Mouse (Mus musculus) layer of hippocampus, postnatal 25 days (tissue): ENCODE results near the gene Tmem8b. TPM values are rescaled to one million over a fixed set of nuclear protein-coding genes. Genes with fewer than 3 reads are reported as not detected.

Experiments
- DNase-seq, 2 experiments: peaks; one replicate each; pipeline ENCODE4 v3.0.0; 2022; ENCODE audit warnings: mixed read lengths in 2 of 2, low spot score in 1 of 2; ENCODE audit errors: extremely low spot score in 1 of 2
- total RNA-seq, 2 experiments: library from RNA; stranded (reverse); gene quantifications; 2 replicates each; pipeline ENCODE4 v1.2.3; 2021

Tmem8b gene
- total RNA-seq, 2 experiments from 2014 or later: 66.5 to 70.9 TPM

DNA sequence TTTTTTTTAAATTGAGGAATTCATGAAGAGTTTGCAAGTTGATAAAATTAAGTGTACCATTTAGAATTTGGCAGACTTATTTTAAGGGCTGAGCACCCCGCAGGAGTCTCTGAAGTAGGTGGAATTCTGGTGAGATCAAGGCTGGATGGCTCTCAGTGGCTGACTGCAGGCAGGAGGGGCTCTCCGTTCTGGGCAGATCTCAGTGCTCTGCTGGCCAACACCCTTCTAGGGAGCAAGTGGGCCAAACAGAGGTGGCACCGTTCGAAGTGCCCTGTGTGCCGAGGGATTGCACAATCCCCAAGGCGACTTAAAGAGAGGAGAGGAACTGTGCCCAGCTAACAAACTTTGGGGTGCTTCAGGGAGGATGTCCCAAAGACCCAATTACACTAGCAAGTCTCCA is 41.1 kb downstream of the Tmem8b start, which contains the start of gene Olfr71:
TSS of gene Olfr71 (minus strand) at position 387 of the 400 bp plus-strand sequence.
- no peak for DNase-seq

DNA sequence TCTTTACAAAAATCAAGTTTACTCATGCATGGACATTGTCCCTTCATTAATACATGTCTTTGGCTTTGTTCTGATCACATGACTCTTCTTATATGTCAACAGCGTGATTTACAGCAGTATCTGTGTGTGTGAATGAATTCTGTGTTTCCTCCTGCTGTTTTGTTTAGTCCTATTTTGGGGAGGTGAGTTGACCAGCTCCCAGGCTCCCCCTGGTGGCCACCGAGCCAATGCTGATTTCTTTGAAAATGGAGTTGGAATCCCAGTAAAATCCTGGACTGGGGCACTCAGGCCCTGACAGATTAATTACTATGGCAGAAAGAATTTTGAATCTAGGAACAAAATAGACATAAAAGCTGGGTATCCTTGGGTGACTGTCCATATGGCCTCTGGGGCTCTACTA is 43.0 kb downstream of the Tmem8b start:
- DNase-seq: peak; percentile 77 to 97

DNA sequence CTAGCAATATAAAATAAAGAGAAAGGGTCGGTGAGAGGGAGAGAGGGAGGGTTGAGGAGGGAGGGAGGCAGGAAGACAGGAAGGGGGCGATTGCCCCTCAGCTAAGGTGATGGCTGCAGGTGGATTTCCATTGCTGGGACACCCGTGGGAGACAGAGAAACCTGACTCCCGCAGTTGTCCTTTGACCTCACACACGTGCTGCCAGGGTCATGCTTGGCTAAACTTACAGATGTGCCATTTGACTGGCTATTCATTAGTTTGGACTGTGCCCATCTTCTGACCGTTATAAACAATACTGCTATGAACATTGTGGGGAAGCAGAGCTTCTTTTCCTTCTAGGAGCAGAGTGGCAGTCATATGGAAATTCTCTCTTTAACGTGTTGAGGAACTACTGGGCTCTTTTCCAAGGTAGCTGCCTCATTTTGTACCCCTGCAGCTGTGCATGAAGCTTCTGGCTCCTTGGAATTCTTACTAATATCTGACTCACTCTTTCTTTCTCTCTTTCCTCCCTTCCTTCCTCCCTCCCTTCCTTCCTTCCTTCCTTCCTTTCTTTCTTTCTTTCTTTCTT is 45.0 kb downstream of the Tmem8b start:
- no peak for DNase-seq

DNA sequence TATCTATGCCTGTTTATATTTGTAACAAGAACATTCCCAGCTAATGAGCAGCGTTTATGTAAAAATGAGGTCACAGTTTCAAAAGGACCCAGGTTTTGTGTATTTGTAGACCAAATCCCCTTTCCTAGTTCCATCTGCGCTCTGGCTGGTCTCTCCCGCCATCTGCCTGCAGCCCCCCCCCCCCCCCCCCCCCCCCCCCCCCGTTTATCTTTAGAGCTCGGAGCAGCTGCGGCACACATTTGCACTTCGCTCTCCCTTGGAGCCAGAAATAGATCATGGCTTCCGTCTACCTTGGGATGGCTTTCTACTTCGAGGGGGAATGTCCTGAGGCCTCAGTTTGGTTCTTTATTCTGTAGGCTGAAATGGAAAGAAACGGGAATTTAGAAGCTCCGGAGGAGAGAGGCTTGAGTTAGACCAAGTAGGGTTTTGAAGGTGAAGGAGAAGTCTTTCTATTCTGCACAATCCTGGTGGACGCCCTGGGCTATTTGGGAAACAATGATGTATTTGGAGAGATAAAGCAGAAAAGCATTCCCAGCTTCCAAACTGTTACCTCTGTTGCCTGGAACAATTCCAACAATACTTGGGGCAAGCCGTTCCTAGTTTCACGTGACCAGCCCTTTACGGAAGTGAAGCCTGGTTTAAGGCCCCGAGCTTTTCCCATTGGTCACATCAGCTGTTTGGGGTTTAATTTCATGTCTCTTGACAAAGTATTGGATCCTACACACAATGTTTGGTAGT is 51.9 kb downstream of the Tmem8b start:
- no peak for DNase-seq

DNA sequence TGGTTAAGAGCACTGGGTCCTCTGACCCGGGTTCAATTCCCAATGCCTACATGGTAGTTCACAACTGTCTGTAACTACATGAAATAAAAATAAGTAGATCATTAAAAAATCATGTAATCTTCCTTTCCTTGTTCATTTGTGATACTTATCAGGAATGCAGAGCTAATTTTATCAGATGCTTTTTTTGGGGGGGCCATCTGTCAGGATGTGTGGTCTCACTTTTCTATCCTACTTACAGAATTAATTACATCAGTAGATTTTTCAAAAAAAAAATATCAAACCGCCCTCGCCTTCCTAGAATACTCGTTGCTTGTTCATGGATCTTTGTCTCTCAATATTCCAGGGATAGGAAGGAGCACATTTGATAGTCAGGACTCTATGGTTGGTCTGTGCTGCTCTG is 53.4 kb downstream of the Tmem8b start:
- DNase-seq: no peak

DNA sequence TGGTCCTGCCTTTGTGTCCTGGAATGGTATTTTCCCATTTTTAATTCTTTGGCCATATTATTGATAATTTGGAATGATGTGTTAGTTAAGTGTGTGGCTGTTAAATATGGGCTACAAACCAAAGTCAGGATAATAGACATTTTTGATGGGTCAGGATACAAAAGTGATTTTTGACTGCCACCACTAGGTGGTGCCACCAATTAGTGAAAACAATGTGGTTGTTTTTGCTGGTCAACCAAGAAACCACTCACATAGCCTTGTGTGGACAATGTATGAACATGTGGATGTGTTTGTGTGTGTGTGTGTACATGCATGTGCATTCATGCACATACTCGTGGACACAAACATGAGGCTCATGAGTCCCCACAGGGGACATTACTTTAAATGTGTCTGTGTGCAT is 56.0 kb downstream of the Tmem8b start:
- DNase-seq: peak in 1 of 2 experiments; percentile 39

DNA sequence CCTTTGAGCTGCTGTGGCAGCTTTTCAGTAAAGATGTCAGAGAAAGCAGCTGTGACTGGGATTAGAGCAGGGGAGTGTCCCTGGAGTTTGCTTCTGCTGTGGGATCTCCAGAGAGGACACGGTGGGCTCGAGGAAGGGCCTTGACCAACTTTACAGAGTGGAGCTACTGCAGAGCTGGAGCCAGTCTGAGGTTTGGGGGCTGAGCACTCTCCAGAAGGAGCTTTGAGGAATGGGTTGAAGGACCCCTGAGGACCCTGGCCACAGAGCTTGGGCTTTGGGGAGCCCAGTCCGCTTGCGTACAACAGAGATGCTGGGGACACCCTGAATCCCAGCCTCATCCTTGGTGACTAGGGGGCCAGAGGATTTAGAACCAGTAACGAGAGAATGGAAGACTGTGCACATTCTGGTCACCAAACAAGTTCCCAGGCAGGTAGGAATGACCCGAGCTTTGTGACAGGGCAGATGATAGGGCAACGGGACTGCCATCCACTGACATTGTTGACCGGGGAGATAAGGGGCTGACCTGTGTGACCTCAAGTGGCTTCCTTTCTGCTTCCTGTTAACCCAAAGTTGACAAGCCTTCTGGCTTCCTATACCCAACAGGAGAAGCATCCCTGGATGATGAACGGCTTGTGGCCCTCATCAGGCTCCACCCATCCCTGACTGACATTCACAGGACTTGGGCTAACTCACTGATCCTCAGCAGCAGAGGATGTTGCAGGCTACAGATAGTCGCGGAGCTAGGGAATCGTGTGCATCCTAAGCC is 57.6 kb downstream of the Tmem8b start:
- DNase-seq: no peak

DNA sequence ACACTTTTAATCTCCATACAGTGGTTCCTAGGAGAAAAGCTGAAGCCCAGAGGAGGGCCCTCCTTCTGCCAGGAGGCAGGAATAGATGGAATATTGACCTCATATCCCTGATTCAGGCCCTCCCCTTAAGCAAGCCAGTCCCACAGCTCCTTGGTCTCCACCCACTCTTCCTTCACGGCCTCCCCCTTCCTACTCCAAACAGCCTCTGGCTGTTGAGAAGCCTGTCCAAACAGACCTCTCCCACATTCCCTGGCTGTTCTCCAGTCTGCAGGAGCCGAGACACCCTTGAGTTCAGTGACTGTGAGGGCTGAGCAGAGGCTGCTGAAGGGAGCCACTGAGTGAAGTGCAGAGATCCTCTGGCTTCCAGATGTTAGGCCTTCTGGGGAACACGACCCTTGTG is 58.2 kb downstream of the Tmem8b start, which contains the start of gene Hrct1:
TSS of gene Hrct1 (plus strand) at position 194 of the 400 bp plus-strand sequence.
- DNase-seq: no peak

DNA sequence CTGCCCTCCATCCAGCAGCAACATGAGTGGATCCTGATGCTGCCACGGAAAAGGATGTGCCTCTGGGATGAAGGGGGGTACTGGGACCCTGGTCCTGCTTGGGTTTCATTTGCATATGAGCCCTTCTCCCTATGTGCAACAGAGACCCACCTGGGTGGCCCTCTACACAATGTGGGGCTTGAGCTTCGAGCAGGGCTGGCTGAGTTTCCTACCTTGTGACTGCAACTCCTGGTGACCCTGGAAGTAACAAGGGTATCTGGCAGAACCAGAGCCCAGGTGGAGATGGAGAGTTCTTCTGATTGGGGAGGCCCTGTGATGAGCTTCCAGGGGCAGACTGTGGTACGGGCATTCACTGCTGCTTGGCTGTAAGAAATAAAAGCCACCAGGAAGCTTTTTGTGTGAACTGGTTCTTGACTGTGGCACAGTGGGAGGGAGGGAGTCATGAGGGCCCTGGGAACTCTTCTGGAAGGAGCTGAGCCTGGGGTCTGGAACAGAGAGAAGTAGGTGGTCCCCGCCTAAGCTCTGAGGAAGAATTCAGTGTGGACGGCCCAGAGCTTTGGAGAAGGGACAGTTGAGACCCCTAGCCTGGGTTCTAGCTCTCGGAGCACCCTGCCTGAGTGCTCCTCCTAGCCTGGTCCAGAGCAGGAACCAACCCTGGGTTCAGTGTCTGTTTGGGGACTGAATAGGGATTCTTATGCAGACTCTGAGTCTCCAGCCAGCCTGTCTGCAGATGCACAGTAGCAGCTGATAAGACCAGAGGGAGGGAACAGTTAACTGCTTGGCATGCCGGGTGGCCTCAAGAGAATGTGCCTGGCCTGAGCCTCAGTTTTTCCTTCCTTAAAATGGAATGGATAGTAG is 59.2 kb downstream of the Tmem8b start:
- no peak for DNase-seq

DNA sequence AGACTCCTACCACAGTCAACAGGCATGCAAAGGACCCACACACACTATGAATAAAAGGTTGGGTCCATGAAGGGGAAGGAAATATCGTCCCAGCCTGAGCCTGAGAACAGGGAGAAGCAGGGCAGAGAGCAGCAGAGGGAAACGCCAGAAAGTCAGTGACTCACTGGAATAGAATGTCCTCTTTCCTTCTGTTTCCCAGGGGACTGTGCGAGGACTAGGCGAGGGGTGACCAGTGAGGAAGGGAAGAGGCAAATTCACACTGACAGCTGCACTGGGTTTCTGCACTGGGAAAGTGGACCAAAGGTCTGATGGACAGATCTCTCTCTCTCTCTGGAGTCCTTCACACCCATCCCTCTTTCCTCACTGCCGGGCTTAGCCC is 59.8 kb downstream of the Tmem8b start:
- no peak for DNase-seq

DNA sequence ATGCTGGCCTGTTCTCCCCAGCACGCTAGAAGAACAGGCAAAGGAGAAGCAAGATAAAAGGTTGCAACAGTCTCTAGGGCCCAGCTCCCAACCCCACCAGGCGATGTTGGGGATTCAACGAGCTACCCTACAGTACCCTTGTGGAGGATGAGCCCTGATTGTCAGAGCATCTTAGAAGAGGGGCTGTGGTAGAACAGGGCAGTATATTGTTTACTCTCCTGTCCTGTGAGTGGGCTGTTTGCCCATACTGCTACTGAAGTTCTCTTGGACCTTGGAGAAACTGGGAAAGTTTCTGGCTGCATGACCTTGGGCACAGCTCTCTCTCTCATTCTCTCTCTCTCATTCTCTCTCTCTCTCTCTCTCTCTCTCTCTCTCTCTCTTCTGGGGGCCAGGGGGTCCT is 60.4 kb downstream of the Tmem8b start:
- no peak for DNase-seq

DNA sequence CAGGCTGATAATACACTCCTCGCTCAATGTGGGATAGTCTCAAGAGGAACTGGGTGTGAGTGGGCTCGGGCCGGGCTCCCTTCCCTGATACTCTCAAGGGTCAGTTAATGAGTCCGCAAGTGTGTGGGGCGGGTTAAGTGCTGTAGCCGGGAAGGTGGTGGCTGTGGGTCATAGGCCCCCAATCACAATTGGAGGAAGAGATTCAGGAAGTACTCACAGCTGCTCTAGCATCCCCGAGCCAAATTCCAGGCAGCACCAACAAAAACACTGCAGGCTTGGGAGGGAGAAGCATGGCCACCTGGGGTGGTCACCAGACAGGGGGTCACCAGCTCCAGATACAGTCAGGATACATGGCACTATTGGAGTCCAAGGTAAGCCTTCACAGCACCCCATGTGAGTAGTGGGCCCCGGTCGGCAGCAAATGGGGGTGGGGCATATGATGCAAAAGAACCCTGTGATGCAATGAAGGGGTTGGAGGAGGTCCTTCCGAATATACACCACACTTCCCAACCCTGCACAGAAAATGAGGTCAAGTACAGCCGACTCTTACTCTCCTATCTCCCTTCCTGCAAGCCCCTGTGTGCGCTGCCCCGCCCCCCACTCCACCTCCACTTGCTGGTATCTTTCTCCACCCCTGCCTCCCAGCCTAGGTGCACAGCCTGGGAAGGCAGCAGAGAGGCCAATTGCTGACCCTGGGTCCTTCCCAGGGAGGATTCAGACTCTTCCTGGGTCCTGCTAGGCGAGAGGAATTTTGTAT is 61.2 kb downstream of the Tmem8b start, which contains the start of gene Spaar:
TSS of gene Spaar (plus strand) at position 241 of the 757 bp plus-strand sequence.
- no peak for DNase-seq

DNA sequence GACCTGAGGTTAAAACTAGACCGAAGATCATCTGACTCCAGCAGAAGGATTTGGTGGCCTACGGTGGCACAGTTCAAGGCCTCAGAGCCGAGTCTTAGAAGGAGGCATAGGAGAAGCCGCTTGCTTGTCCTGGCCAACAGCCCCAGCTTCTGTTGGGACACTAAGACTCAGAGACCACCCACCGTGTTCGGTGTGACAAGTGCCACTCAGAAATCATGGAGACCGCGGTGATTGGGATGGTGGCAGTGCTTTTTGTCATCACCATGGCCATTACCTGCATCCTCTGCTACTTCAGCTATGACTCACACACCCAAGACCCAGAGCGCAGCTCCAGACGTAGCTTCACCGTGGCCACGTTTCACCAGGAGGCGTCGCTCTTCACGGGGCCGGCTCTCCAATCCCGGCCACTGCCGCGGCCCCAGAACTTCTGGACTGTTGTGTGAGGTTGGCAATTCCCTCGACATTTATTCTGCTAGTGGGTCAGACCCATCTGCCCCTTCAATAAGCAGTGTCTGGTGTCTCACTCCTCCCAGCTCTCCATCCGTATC is 62.1 kb downstream of the Tmem8b start:
- DNase-seq: no peak

DNA sequence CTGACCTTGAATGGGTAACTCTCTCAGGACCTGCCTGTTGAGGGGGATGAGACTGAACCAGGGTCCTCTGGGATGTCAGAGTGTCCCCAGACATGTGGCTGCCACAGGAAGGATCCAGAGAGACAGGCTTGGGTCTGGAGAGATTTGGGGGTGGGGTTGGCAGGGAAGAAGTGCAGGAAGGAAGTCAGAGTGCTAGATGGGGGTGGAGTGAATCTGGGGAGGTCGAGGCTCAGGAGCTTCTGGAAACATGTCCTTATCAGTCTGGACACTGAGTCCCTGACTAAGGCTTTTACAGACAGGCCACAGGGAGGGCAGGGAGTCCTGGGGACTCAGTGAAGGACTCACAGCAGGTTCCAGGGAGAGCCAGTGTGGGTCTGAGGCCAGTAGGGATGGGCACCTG is 63.4 kb downstream of the Tmem8b start:
- DNase-seq: no peak

DNA sequence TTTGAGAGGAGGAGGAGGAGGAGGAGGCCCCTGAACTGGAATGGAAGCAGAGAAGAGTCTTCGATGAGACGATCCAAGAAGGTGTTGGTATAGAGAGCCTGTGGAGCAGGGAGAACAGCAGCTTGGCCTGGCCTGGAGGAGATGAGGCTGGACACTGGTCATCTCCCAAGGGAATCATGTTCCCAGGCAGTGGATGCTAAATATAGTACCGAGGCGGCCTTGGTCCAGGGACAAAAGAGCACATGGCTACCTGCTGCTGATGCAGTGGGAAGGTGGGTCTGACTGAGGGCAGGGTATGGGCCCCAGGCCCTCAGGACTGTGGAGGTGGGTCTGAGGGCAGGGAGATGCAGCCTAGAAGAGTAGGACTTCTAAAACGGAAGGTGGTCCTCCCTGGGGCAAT is 64.4 kb downstream of the Tmem8b start:
- DNase-seq: no peak

DNA sequence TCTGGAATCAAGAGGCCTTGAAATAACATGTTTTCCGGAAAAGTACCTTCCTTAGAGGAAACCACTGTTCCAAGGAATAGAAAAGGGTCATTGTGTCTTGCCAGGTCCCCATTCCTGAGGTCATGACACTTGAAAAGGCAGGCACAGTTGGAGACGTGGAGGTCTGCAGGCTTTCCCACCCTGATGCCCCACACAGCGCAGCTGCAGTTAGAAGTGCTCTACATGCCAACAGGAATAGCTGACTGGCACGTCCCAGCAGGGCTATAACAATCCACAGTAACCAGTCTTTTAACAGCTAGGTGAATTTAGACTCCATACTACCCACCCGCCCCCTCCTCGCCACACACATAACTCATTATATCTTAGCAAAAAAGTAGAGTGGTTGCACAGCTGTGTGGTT is 68.4 kb downstream of the Tmem8b start:
- DNase-seq: no peak

DNA sequence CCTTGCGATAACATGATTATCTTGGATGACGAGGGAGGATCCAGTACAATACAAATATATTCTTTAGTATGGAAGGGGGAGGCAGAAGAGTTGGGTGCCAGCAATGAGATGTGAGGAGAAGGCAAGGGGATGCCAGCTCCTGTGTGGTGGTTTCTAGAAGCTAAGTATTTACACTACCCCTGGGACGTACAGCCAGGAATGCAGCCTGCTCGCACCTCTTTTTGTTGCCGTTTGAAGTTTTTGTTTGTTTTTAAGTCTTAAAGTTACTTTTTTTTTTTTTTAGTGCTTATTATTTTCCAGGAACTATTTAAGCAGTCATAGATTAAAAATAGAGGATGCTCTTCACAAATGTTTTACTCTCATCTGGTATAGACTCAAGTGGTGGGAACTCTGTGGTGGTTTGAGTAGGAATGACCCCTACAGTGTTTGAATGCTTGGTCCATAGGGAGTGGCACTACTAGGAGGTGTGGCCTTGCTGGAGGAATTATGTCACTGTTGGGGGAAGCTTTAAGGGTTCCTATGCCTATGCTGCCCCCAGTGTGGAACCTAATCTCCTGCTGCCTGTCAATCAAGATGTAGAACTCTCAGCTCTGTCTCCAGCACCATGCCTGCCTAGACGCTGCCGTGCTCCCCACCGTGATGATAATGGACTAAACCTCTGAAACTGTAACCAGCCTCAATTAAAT is 70.4 kb downstream of the Tmem8b start:
- DNase-seq: no peak

DNA sequence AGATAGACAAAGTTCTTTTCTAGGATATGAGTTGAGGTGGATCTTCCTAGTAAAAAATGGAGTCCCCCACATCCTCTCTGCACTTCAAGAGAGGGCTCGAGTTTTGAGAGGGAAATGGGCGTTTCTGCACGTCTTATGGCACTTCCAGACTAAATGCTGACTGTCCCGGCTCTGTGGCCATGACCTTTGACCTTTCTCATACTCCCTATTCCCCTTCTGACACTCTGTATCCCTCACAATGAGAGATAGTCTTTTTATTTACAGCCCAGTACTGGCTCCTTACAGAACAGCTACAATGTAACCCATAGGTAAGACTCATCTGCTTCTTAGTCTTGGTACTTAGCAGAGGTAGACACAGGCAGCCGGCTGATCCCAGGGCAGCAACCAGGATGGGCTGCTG is 72.8 kb downstream of the Tmem8b start:
- DNase-seq: no peak
